Mouse (Mus musculus) frontal cortex, postnatal 25 days (tissue): ENCODE data around the gene Kit.

Source experiments
- DNase-seq, 2 experiments: peaks; one replicate each; pipeline ENCODE4 v3.0.0; 2022; ENCODE audit warnings: low spot score in 2 of 2

The Kit gene

DNA sequence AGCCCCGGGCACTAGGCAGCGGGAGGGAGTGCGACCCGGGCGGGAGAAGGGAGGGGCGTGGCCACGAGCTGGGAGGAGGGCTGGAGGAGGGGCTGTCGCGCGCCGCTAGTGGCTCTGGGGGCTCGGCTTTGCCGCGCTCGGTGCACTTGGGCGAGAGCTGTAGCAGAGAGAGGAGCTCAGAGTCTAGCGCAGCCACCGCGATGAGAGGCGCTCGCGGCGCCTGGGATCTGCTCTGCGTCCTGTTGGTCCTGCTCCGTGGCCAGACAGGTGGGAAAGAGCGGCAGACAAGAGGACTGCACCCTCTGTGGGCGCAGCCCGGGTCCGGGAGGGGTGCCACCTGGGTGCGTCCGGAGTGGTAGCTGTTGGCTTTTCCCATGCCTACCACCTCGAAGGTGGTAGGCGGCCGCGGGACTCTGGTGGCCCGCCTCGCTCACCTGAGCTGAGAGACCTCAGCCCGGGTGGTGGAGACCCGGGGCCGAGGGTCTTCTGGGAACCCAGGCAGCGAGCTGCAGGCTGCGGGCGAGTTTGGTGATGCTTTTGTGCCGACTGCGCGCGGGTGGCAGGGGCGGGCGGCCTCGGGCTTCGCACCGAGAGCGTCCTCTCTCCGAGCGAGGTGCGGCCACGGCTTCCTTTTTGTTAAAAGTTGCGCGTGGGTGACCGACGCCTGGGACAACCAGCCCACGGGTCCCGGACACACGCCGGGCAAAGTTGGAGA, at the start of gene Kit:
Gene Kit (plus strand): TSS at position 65 of the 715 bp plus-strand sequence.
- peak; percentile 31 to 40 for DNase-seq

DNA sequence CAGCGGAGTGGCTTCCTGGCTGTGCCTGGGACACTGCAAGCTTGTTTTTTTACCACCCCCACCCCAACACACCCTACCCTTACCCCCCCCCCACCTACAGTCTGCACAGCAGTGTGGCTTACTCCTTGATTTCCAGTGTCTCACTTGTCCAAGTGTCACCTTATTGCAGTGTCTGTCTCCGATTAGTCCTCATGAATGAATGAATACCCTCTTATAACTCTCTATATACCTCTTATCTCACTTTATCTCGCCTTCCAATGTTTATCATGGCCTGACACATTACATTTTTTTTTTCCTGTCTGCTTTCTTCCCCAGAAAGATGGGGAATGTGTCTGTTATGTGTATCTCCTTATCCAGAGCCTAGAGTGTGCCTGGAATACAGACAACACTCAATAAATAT, 38.6 kb upstream of the Kit start:
- no peak for DNase-seq

- DNase-seq, result no peak
These were observed 37.0 kb upstream of the Kit start for GRCm38 (mm10) chr5:75537717-75538116.

- DNase-seq, result no peak
These were observed 36.3 kb upstream of the Kit start for GRCm38 (mm10) chr5:75538458-75538857.

GRCm38 (mm10) chr5:75539098-75539497, 35.6 kb upstream of the Kit start:
- DNase-seq, result no peak

GRCm38 (mm10) chr5:75543757-75544156, 31.0 kb upstream of the Kit start:
- DNase-seq, result no peak

GRCm38 (mm10) chr5:75544472-75545264, 30.0 kb upstream of the Kit start:
- no peak for DNase-seq

GRCm38 (mm10) chr5:75545265-75545643, 29.5 kb upstream of the Kit start:
- DNase-seq, result no peak

DNA sequence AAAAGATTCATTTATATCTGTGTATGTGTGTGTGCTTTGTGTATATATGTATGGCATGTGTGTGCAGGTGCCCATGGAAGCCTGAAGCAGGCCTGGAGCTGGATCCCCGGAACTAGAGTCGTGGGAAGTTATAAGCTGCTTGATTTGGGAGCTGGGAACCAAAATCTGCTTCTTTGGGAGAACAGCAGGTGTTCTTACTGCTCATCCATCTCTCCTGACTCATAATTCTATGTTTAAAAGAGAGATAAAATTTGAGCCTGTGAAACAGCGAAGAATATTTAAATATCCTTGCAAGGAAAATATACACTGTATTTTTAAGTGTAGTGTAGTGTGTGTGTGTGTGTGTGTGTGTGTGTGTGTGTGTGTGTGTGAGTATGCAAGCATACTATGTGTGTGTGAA, 21.7 kb upstream of the Kit start:
- no peak for DNase-seq

DNA sequence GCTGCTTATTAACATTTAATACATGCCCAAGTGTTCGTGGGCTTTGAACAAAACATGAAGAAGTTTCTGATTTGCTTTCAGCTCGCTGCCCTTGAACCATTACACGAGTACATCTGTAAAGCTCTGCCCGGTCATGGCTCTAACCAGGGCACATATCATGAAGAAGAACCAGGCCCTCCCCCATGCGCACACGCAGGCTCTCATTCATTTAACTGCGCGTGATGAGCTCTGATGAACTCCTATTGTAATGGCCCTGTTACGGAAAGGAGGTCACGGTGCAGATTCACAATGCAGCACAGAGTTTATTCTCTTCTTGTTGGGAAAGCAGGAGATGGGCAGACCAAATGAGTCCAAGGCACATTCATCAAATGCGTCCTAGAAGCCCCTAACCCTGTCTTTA, 17.1 kb upstream of the Kit start:
- DNase-seq, result no peak

GRCm38 (mm10) chr5:75559291-75559690, 15.4 kb upstream of the Kit start:
- no peak for DNase-seq

- no peak for DNase-seq
These were observed 13.5 kb upstream of the Kit start for GRCm38 (mm10) chr5:75561231-75561630.

- DNase-seq, result no peak
These were observed 415 bp upstream of the Kit start for GRCm38 (mm10) chr5:75574151-75574851.

DNA sequence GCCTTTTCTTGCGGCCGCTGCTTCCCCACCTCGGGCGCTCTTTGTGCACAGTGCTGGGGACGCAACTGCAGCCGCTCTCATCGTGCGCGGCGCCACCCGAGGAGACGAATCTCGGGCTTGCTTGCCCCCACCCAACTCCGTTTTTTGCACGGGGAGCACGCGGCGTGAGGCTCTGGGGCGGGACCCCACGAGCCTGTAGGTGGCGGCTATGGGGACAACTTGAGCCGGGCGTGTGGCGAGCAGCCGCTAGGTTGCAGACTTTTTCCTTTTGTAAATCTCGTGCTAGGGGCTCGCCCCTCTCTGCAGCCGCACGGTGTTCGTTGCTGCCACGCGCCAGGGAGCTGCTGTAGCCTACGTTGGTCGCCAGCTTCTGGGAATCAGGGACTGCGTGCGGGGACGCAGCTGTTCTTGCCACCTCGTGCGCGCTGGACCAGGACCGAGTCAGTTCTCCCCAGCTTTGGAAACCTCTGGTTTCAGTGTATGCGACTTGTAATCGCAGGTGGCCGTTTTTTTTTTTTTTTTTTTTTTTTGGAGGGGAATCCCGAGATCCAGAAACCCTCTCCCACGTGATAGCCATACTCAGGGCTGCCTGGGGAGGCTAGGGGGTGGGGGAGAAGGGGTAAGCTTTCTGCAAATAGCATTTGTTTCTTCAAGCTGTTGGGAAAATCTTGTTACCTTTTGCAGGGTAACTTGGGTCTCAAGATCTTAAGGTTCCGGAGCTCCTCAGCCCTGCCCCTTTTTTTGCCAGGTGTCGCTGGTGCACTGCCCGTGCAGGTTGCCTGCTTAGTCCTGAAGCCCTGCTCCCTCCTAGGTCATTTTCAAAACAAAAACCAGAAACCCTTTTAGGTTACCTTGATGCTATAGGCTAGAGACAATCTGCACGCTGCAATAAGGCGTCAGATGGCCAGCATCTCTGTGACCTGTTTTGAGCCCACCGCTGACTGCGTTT, 1.1 kb downstream of the Kit start:
- DNase-seq, result peak; percentile 14 to 19

GRCm38 (mm10) chr5:75576741-75577140, 2.0 kb downstream of the Kit start:
- DNase-seq, result no peak

DNA sequence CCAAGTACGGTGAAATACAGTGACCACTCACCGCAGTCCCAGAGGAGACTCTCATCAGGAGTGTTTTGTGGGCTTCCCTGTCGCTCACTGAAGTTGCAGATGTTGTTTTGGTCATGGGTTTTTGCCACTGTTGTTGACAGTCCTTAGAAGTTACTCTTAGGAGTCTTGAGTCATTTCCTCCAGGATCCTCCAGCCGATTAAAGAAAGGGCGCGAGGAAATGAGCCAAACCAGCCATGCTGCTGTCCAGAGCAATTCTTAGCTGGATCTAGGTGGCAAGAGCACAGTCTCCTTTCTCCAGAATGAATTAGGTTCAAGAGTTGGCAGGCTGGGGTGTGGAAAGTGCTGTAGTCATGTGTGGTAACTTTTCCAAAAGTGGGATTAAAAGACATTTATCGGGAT, 3.4 kb downstream of the Kit start:
- no peak for DNase-seq

DNA sequence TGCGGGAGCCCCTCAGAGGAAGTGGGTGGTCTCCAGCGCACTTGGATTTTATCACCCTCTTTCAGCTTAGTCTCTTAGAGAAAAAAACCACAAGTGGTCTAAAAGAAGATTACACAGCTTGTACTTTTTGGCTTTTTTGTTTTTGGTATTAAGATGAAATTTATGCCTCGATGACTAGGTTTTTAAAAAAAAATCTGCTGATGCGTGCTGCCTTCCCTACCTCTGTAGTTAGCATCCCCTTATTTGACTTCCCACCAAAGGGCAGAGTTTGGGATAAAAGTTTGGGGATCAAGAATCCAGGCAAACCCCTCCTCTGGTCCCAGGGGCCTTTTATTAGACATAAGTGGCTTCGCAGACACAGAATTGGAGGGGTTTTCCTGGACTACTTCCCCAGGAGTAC, 4.5 kb downstream of the Kit start:
- DNase-seq, result no peak

- no peak for DNase-seq
These were observed 5.0 kb downstream of the Kit start for GRCm38 (mm10) chr5:75579646-75580268.

GRCm38 (mm10) chr5:75581926-75582325, 7.2 kb downstream of the Kit start:
- no peak for DNase-seq

DNA sequence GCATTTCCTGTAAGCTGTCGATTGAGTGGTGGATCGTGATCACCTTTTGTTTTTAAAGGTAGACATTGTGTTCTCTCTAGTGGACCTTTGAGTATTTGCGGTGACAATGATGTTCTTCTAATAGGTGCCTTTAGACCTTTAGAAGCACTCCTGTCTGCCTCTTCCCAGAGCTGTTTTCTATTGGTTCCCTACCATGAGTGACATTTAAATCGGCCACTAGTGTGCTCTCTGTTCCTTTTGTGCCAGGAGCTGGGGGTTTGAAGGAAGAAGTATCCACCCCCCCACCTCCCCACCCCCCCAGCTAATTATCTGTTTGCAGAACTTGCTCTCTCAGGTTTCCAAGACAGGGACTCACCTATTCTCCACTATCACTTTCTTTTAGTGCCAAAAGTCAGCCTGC, 13.1 kb downstream of the Kit start:
- no peak for DNase-seq
